Mouse (Mus musculus) layer of hippocampus, postnatal 14 days (tissue): Measurements from ENCODE around the gene Slc44a2. TPM values are rescaled to one million over a fixed set of nuclear protein-coding genes. Genes with fewer than 3 reads are reported as not detected.
A peak's percentile ranks its signal among the peaks of the same experiment; 100 is the strongest.

Source experiments
- DNase-seq, 2 experiments: peaks; one replicate each; pipeline ENCODE4 v3.0.0; 2021 to 2022; ENCODE audit warnings: low spot score in 2 of 2, mixed read lengths in 1 of 2
- total RNA-seq, 2 experiments: library from RNA; stranded (reverse); gene quantifications; 2 replicates each; pipeline ENCODE4 v1.2.3; 2021

The Slc44a2 gene
- total RNA-seq, 2 experiments from 2014 or later, result 53.4 to 61.0 TPM

- DNase-seq, result no peak
Observed at GRCm38 (mm10) chr9:21369080-21369479, 48.6 kb downstream of the Slc44a2 start.

DNA sequence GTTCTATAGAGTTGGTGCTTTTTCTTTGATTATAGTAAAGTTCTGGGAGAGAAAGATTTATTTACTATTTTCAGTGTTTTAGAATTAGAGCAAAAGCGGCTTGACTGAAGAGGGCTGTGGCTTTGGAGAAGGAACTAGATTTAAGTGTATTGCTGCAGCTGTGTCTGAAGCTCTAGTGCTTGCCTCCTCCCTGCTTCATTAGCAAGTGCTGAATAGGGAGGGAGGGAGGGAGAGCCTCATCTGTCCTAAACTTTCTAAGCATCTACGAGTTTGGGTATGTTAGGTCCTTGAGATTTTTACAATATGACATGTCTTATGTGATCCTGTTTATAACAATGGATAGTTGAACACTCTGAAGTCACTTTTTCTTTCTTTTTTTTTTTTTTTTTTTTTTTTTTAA lies 50.4 kb downstream of the Slc44a2 start:
- no peak for DNase-seq

- DNase-seq, result no peak
Observed at GRCm38 (mm10) chr9:21372508-21372907, 52.0 kb downstream of the Slc44a2 start.

- DNase-seq, result no peak
Observed at GRCm38 (mm10) chr9:21379195-21379594, 58.7 kb downstream of the Slc44a2 start.

DNA sequence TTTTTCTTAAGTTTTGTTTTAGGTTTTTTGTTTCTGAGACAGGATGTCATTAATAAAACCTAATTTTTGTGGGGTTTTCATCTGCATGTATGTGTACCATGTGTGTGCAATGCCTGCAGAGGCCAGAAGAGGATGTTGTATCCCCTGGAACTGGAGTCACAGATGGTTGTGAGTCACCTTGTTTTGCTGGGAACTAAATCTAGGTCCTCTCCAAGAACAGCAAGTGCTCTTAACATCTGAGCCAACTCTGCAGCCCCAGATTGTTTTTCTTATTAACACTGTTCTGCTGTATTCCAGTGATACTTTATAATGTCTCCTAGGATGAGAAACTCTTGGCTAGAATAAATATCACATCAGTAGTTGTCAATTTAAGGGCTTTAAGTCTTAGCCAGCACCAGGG lies 60.4 kb downstream of the Slc44a2 start:
- DNase-seq, result peak in 1 of 2 experiments; percentile 43

DNA sequence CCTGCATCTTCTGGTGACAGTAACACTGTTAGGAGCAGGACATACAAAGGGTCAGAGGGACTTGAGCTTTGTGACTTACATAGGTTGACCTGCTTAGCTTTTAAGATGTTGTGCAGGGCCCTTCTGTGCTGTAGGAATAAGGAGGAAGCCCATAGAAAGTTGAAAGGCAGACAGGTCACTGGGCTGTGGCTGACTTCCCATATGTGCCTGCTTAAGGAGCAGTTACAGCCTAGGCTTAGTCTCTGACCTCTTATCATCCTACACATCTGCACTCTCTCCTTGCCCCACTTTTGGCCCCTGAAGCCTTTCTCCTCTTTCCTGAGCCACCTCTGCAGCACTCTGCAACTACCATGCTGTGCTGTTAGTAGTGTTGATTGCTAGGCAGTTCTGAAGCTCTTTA lies 63.5 kb downstream of the Slc44a2 start:
- DNase-seq, result no peak

DNA sequence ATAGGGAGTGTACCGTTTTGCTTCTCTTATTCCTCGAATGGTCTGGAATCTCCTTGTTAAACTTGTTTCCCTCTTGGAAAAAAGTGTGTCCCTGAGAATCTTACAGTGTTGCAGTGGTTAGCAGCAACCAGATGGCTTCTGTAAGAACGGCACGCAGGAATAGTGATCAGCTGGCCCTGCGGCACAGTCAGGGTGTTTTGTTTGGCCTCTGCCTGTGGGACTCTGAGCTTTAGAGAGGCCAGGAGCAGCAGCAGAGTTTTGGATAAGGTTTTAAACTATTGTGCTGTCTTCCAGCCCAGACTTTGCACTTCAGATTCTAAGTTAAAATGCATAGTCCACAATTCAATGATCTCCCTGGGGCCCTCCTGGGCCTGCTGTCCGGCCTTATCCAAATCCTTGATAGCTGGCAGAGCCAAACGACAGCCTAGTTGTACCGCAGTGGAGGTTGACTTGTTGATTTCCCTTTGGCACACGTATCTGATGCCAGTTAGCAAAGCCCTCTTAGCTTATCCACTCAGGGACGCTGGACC lies 72.2 kb downstream of the Slc44a2 start:
- no peak for DNase-seq

DNA sequence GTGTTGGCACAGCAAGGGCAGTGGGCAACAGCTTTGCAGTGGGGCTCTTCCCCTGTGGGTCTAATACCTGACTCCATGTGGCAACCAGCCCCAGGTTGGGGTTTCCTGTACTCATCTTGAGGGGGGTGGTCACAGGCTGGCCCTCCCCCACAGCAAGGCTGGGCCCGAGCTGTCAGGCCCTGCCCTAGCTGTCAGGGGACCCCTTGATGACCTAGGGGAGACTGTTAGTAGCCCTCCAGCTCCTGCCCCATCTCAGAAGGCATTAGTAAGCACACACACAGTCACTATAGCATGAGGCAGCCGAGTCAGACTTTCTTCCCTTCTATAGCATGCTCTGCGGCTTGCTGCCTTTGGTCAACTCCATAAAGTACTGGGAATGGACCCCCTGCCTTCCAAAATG lies 75.2 kb downstream of the Slc44a2 start:
- DNase-seq, result no peak

DNA sequence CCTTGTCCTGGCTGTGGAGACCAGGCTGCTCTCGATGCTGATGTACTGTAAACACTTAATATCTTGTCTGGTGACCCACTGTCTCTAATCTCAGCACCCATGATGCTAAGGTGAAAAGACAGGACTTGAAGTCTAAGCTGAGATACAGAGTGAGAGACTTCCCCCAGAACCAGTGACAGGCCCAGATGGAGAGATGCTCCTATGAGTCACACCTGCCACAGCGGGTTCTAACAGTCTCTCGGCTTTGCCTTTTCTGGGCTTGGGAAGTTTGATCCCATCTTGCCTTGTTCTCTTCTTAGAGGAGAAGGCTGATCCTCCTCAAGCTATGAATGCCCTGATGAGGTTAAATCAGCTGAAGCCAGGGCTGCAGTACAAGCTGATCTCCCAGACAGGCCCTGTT lies 76.7 kb downstream of the Slc44a2 start:
- no peak for DNase-seq

- DNase-seq, result no peak
Observed at GRCm38 (mm10) chr9:21401042-21401441, 80.5 kb downstream of the Slc44a2 start.

DNA sequence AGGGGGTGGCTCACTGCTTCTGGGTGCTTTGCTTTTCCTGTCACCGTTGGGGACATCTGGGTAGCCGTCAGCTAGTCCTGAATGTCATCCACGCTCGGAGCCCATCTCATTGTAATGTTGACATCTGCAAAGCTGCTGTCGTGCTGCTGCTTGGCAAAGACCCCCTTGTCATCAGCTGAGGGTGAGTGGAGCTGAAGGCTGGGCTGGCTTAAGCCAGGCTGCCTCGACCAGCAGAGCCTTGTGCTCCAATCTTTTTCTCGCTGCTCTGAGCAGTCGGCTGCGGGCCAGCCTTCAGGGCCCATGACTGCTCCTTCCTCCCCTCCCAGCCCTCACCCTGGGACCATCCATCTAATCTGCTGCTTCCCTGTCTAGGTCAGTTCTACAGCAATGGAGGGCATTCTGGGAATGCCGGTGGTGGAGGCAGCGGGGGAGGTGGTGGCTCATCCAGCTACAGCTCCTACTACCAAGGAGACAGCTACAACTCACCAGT lies 82.3 kb downstream of the Slc44a2 start:
- DNase-seq, result no peak

GRCm38 (mm10) chr9:21403745-21404144 lies 83.2 kb downstream of the Slc44a2 start:
- no peak for DNase-seq

Other genes with a start within 250 kb of the Slc44a2 start
- gene Gm49373, start 247.6 kb upstream of the Slc44a2 start, total RNA-seq, result 1 to 10 TPM in 1 of 2 experiments, under 1 TPM in 1; 0.55 to 1.6 TPM
- gene Fdx1l, start 247.1 kb upstream of the Slc44a2 start, total RNA-seq, result 10 to 100 TPM; 53.6 to 58.8 TPM
- 1 to 10 TPM; 1.8 to 2.0 TPM for gene Gm38431, start 228.7 kb upstream of the Slc44a2 start, total RNA-seq
- 10 to 100 TPM; 34.0 to 37.4 TPM for gene Raver1, start 228.7 kb upstream of the Slc44a2 start, total RNA-seq
- gene Tyk2, start 189.5 kb upstream of the Slc44a2 start, total RNA-seq, result 10 to 100 TPM; 14.2 to 14.3 TPM
- 100 to 1,000 TPM; 129 to 136 TPM for gene Cdc37, start 170.7 kb upstream of the Slc44a2 start, total RNA-seq
- 10 to 100 TPM; 63.8 to 69.9 TPM for gene Pde4a, start 155.0 kb upstream of the Slc44a2 start, total RNA-seq
- gene Keap1, start 81.3 kb upstream of the Slc44a2 start, total RNA-seq, result 10 to 100 TPM; 52.5 to 55.7 TPM
- 1 to 10 TPM; 8.8 to 9.7 TPM for gene S1pr5, start 72.3 kb upstream of the Slc44a2 start, total RNA-seq
- gene Atg4d, start 55.4 kb upstream of the Slc44a2 start, total RNA-seq, result 10 to 100 TPM; 33.5 to 39.3 TPM
- gene Kri1, start 32.7 kb upstream of the Slc44a2 start, total RNA-seq, result 10 to 100 TPM; 32.1 to 33.4 TPM
- 10 to 100 TPM; 58.9 to 62.0 TPM for gene Cdkn2d, start 29.3 kb upstream of the Slc44a2 start, total RNA-seq
- under 1 TPM in 1 of 2 experiments, not detected in 1; 0.50 TPM for gene Ap1m2, start 8.4 kb upstream of the Slc44a2 start, total RNA-seq
- gene Ilf3, start 47.2 kb downstream of the Slc44a2 start, total RNA-seq, result 10 to 100 TPM; 78.1 to 91.5 TPM
- gene Qtrt1, start 91.1 kb downstream of the Slc44a2 start, total RNA-seq, result 10 to 100 TPM; 32.0 to 33.9 TPM
- gene Dnm2, start 104.2 kb downstream of the Slc44a2 start, total RNA-seq, result 10 to 100 TPM; 70.0 to 77.2 TPM
- 10 to 100 TPM; 13.7 to 15.0 TPM for gene Tmed1, start 189.6 kb downstream of the Slc44a2 start, total RNA-seq
- under 1 TPM; 0.51 to 0.64 TPM for gene AB124611, start 205.5 kb downstream of the Slc44a2 start, total RNA-seq
- gene Carm1, start 226.2 kb downstream of the Slc44a2 start, total RNA-seq, result 10 to 100 TPM; 66.5 to 68.8 TPM